Mouse (Mus musculus): ENCODE data around the gene Cdk10. TPM values are rescaled to one million over a fixed set of nuclear protein-coding genes. Genes with fewer than 3 reads are reported as not detected.
A peak's percentile ranks its signal among the peaks of the same experiment; 100 is the strongest.

Gene Cdk10
- polyA plus RNA-seq, 1 experiment: 97.0 TPM

DNA sequence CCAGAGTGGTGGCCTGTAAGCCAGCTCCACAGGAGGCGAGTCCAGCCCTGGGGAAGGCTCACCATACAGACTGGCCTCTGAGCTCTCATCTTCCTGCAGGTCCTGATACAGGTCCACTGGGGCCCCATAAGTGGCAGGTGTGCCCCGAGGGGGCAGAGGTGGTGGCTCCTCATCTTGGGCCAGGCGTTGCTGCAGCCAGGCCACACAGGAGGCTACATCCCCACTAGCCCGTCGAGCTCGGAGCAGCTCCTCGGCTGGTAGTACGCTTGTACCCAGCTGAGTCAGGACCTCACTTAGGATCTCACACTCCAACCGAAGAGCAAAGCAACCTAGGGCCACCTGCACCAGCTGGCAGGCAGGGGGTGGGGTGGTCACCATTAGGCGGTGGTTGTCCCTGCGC, 9.1 kb downstream of the Cdk10 start:
- no peak for TF ChIP-seq POLR2A (IDR thresholded peaks at IDR 0.05; ENCODE audit: borderline replicate concordance, insufficient read depth, low read length)
- no peak for TF ChIP-seq CTCF (IDR thresholded peaks at IDR 0.05; ENCODE audit: borderline replicate concordance, insufficient read depth, low read depth, low read length)
- peaks cover 16% of the 10 kb centered on the region for H3K4me1 ChIP-seq (ENCODE audit: control insufficient read depth, insufficient read depth, low read length)
- 45% methylated on average over 11 of the region's 11 CpGs for WGBS
- H3K4me3 ChIP-seq (replicated peaks; ENCODE audit: insufficient read depth, low read depth, low read length): peak overlapping the region; percentile 9
- no peaks in the 10 kb centered on the region for H3K27me3 ChIP-seq (ENCODE audit: control insufficient read depth, insufficient read depth, low read length)
- no peak overlapping the region for H3K27ac ChIP-seq (ENCODE audit: insufficient read depth, low read length)
- peak in 1 of 2 experiments; percentile 36 for DNase-seq

DNA sequence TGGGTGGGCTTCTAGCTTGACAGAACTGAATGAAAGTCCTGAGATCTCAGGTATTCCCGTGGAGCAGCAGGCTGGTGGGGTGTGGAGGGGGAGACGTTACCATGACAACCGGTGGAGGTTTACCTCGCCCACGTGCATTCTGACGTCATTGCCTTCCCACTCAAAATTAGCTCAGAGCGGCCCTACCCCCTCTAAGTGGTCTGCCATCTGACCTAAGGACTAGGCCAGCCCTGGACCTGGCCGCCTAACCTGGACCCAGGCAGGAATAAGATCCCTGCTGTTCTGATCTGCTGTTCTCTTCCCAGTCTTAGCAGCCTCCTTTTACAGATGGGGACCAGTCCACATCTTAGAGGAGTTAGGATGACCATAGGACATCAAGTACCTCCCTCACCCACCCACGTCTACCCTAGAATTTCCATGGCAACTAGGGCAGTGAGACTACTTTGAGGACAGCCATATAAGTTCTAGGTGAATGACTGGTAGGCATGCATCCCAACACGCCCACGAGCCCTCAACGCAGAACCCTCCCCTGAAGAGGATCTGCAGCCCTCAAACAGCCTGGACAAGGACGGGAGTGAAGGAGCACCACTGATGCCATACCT, 10.4 kb downstream of the Cdk10 start:
- TF ChIP-seq POLR2A (IDR thresholded peaks at IDR 0.05; ENCODE audit: borderline replicate concordance, insufficient read depth, low read length) (no peak), CTCF (IDR thresholded peaks at IDR 0.05; ENCODE audit: borderline replicate concordance, insufficient read depth, low read depth, low read length) (no peak)
- peak; percentile 65 to 72 for DNase-seq

DNA sequence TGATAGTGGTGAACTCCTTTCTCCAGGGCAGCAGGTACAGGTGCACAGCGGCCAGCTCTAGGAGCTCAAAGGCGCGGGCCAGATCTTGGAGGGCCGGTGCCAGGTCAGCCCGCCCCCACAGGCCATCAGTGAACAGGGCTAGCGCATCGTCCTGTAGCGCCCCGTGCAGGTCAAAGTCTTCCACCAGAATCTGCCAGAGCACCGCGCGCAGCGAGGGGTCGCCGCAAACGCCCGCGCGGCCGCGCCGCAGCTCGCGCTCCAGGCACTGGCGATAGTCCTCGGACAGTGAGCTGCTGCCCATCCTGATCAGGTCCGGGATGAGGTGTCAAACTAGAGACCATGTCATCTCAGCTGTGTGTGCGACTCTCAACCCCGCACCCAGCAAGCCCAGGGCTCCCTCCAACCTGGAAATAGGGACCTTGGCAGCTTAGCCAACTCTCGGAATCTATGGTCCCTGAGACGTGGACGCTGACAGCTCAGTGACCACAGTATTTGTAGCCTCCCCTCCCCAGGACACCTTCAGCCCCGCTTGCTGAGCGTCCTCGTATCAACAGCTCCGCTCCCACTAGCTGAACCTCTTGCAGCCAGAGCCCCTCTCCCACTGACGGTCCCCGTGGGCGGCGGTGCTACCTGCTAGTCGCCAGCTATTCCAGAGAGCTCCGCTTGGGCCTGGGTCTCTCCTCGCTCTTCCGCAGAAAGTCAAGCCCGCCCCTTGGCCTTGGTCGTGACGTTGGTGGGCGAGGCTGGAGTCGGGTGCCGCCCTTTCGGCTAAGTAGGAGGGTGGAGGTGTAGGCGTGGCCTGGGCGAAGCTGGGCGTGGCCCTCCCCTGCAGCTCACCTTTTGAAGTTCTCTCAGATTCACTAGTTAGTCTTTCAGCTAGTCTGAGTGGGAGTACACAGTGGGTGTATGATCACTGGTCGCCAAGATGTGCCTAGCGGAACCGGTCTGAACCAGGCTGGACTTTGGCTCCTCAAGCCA, 11.2 kb downstream of the Cdk10 start, which contains the start of gene Spata2l:
Gene Spata2l, minus strand, starts transcription at position 714 of the 978 bp plus-strand sequence.
- Histone ChIP-seq H3K27me3 (ENCODE audit: control insufficient read depth, insufficient read depth, low read length) (no peaks in the 10 kb centered on the region), H3K4me1 (ENCODE audit: control insufficient read depth, insufficient read depth, low read length) (peaks cover 16% of the 10 kb centered on the region), H3K27ac (ENCODE audit: insufficient read depth, low read length) (peak within 1 kb of the TSS; percentile 27), H3K4me3 (replicated peaks; ENCODE audit: insufficient read depth, low read depth, low read length) (peak within 1 kb of the TSS; percentile 73)
- peak; percentile 85 to 86 for DNase-seq
- WGBS: under 1% methylated on average over 57 of the region's 57 CpGs
- TF ChIP-seq CTCF (IDR thresholded peaks at IDR 0.05; ENCODE audit: borderline replicate concordance, insufficient read depth, low read depth, low read length) (peak; percentile 53; the same call in 1 of the 2 replicates), POLR2A (IDR thresholded peaks at IDR 0.05; ENCODE audit: borderline replicate concordance, insufficient read depth, low read length) (peak; percentile 63; the same call in 1 of the 2 replicates)

More for the DNA sequence above, 10.4 kb downstream of the Cdk10 start:
- Histone ChIP-seq H3K27me3 (ENCODE audit: control insufficient read depth, insufficient read depth, low read length) (no peaks in the 10 kb centered on the region), H3K4me3 (replicated peaks; ENCODE audit: insufficient read depth, low read depth, low read length) (peak overlapping the region; percentile 73), H3K4me1 (ENCODE audit: control insufficient read depth, insufficient read depth, low read length) (peaks cover 16% of the 10 kb centered on the region), H3K27ac (ENCODE audit: insufficient read depth, low read length) (peak overlapping the region; percentile 24; the same call in 1 of the 2 replicates)
- WGBS: 7% methylated on average over 13 of the region's 13 CpGs

DNA sequence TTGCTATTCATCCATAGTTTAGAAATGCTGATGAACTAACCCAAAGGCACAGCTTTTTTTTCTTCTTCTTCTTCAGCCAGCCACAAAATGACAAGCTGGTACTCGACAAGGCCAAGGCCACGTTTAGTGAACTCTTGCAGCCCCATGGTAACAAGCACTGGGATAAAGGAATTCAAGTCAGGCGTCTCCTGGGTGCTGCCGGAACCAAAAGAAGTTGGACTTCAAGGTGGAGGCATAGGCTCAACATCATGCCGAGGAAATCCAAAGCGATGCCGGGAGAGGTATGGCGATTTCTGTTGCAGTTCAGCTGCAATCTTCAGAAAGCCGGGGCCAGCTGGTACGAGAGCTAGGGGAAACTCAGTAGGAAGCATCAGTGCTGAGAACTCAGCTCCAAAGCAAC, 14.8 kb downstream of the Cdk10 start:
- TF ChIP-seq POLR2A (IDR thresholded peaks at IDR 0.05; ENCODE audit: borderline replicate concordance, insufficient read depth, low read length) (no peak), CTCF (IDR thresholded peaks at IDR 0.05; ENCODE audit: borderline replicate concordance, insufficient read depth, low read depth, low read length) (no peak)
- WGBS: 59% methylated on average over 10 of the region's 10 CpGs
- H3K27ac ChIP-seq (ENCODE audit: insufficient read depth, low read length): no peak overlapping the region

DNA sequence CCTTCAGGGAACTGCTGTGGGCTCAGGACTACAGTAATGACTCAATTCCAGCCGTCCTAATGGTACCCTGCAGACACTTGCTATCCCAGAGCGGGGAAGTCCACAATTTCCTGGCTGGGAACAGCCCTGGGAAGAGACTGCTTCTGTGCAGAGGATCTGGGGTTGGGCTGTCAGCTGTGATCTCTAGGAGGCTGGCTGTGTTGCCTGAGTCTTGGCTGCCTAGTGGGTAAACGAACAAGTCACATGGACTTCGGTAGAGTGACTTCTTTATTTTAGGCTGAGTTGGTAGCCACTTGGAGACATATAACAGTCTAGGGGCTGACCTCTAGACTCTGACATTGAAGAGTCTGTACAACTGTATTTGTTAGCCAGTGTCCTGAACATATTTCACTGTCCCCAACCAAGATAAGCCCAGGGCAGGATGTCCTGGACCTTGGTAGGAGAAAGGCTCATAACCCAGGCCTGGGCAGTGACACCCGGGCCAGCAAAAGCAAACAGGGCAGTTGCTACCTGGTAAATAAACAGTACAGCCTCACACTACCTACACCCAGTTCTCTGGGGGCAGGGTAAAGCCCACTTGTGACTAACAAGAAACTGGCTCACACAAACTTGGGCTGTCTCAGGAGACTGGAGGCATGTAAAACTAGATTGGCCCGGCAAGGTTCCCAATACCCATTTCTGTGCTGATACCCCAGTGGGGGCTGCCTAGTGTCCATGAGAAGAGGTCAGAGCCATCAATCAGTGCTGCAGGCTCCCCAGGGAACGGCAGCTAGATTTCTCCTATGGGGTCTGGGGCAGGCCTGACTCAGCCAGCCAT, 17.7 kb downstream of the Cdk10 start:
- no peaks in the 10 kb centered on the region for H3K4me1 ChIP-seq (ENCODE audit: control insufficient read depth, insufficient read depth, low read length)
- no peak for DNase-seq
- TF ChIP-seq CTCF (IDR thresholded peaks at IDR 0.05; ENCODE audit: borderline replicate concordance, insufficient read depth, low read depth, low read length): no peak
- no peak for TF ChIP-seq POLR2A (IDR thresholded peaks at IDR 0.05; ENCODE audit: borderline replicate concordance, insufficient read depth, low read length)
- H3K4me3 ChIP-seq (replicated peaks; ENCODE audit: insufficient read depth, low read depth, low read length): no peak overlapping the region
- 85% methylated on average over 7 of the region's 7 CpGs for WGBS
- no peak overlapping the region for H3K27ac ChIP-seq (ENCODE audit: insufficient read depth, low read length)
- H3K27me3 ChIP-seq (ENCODE audit: control insufficient read depth, insufficient read depth, low read length): no peaks in the 10 kb centered on the region

More for the DNA sequence above, 14.8 kb downstream of the Cdk10 start:
- Histone ChIP-seq H3K27me3 (ENCODE audit: control insufficient read depth, insufficient read depth, low read length) (no peaks in the 10 kb centered on the region), H3K4me1 (ENCODE audit: control insufficient read depth, insufficient read depth, low read length) (peaks cover 3% of the 10 kb centered on the region; the same call in 1 of the 2 replicates), H3K4me3 (replicated peaks; ENCODE audit: insufficient read depth, low read depth, low read length) (no peak overlapping the region)
- DNase-seq: no peak

DNA sequence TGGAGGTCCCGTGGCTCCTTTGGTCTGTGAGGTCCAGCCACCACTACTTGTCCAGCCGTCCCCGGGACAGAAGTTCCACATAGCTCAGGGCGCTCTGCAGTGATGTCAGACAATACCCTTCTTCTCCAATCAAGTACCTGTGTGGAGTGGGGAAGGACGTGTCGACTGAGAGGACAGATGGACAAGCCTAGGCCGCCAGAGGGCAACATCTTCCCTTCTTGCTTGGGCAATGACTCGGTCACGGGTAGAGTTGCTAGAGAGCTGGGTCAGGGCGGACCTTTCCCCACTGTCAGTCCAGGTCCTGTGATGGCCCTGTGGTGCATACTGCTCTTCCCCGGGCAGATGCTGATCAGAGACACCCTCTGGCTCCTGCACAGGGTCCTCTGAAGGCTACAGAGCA, 18.4 kb downstream of the Cdk10 start:
- TF ChIP-seq POLR2A (IDR thresholded peaks at IDR 0.05; ENCODE audit: borderline replicate concordance, insufficient read depth, low read length): no peak
- TF ChIP-seq CTCF (IDR thresholded peaks at IDR 0.05; ENCODE audit: borderline replicate concordance, insufficient read depth, low read depth, low read length): no peak
- no peaks in the 10 kb centered on the region for H3K4me1 ChIP-seq (ENCODE audit: control insufficient read depth, insufficient read depth, low read length)
- no peak for DNase-seq
- H3K4me3 ChIP-seq (replicated peaks; ENCODE audit: insufficient read depth, low read depth, low read length): no peak overlapping the region
- H3K27ac ChIP-seq (ENCODE audit: insufficient read depth, low read length): no peak overlapping the region
- WGBS: 66% methylated on average over 11 of the region's 11 CpGs
- no peaks in the 10 kb centered on the region for H3K27me3 ChIP-seq (ENCODE audit: control insufficient read depth, insufficient read depth, low read length)

DNA sequence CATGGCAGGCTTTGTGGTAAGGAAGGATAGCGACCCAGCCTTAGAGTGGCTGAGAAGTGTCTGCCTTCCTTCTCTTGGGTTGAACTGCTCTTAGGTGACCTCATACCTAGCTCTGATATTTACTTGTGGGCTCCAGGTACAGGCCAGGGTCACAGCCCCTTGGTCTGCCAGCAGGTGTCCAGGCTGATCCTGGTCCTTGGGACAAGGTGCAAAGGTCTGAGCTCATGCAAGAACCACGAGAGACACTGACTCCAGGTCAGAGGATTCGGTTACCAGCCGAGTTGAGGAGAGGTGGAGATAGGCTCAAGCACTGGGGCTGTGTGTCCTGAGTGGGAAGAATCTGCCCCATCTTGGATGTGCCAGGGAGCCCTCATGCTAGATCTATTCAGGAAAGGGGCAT, 19.7 kb downstream of the Cdk10 start:
- WGBS: 91% methylated on average over 4 of the region's 4 CpGs
- no peak for TF ChIP-seq CTCF (IDR thresholded peaks at IDR 0.05; ENCODE audit: borderline replicate concordance, insufficient read depth, low read depth, low read length)
- no peak for TF ChIP-seq POLR2A (IDR thresholded peaks at IDR 0.05; ENCODE audit: borderline replicate concordance, insufficient read depth, low read length)
- H3K27ac ChIP-seq (ENCODE audit: insufficient read depth, low read length): no peak overlapping the region

More for the DNA sequence above, 19.7 kb downstream of the Cdk10 start:
- H3K27me3 ChIP-seq (ENCODE audit: control insufficient read depth, insufficient read depth, low read length): no peaks in the 10 kb centered on the region
- DNase-seq: no peak
- no peak overlapping the region for H3K4me3 ChIP-seq (replicated peaks; ENCODE audit: insufficient read depth, low read depth, low read length)
- no peaks in the 10 kb centered on the region for H3K4me1 ChIP-seq (ENCODE audit: control insufficient read depth, insufficient read depth, low read length)

Data from cerebellum, adult 2 months (tissue).